Mouse (Mus musculus) ES-Bruce4 (cell line): ENCODE data around the gene Chrm1. TPM values are rescaled to one million over a fixed set of nuclear protein-coding genes. Genes with fewer than 3 reads are reported as not detected.

Experiments
- H3K27ac ChIP-seq: 2 replicates; pipeline ENCODE4 v1.5.1; 2012; ENCODE audit warnings: low read length, inconsistent platforms; ENCODE audit not compliant: insufficient read depth
- H3K27me3 ChIP-seq: 2 replicates; pipeline ENCODE4 v1.6.1; 2012; ENCODE audit warnings: mild to moderate bottlenecking, low read length, inconsistent platforms; ENCODE audit not compliant: control insufficient read depth, poor library complexity, insufficient read depth, severe bottlenecking
- H3K36me3 ChIP-seq: 2 replicates; pipeline ENCODE4 v1.6.1; 2012; ENCODE audit warnings: inconsistent platforms, mild to moderate bottlenecking, low read length, moderate library complexity; ENCODE audit not compliant: control insufficient read depth, poor library complexity, insufficient read depth, severe bottlenecking
- H3K4me1 ChIP-seq: one replicate; pipeline ENCODE4 v1.8.1; 2011; ENCODE audit warnings: low read length; ENCODE audit not compliant: control insufficient read depth, insufficient read depth
- H3K4me3 ChIP-seq: 2 replicates; pipeline ENCODE4 v1.5.1; 2011; ENCODE audit warnings: low read depth, mild to moderate bottlenecking, low read length
- H3K9ac ChIP-seq: 2 replicates; pipeline ENCODE4 v1.6.1; 2012; ENCODE audit warnings: low read depth, mild to moderate bottlenecking, inconsistent platforms; ENCODE audit not compliant: poor library complexity, severe bottlenecking
- H3K9me3 ChIP-seq: replicated peaks from 2 replicates; pipeline ENCODE4 v1.6.1; 2012; ENCODE audit warnings: mild to moderate bottlenecking, low read length, inconsistent platforms; ENCODE audit not compliant: control insufficient read depth, poor library complexity, insufficient read depth, severe bottlenecking
- CTCF ChIP-seq: IDR thresholded peaks from one replicate; pipeline ENCODE4 v1.8.1; 2011; ENCODE audit warnings: low read depth, low read length
- EP300 ChIP-seq: IDR thresholded peaks from 2 replicates; pipeline ENCODE4 v1.6.1; 2011; ENCODE audit warnings: low read depth, low read length; ENCODE audit not compliant: insufficient read depth
- POLR2A ChIP-seq: IDR thresholded peaks from one replicate; pipeline ENCODE4 v1.8.1; 2011; ENCODE audit warnings: low read length; ENCODE audit not compliant: insufficient read depth
- polyA plus RNA-seq: library from polyadenylated mRNA; stranded (reverse); fragments of >200 nt; gene quantifications from 2 replicates; pipeline ENCODE4 v1.2.4, GENCODE M21; 2011; ENCODE audit warnings: low read depth; ENCODE audit not compliant: missing spikeins, insufficient read depth, insufficient read length

The Chrm1 gene
- polyA plus RNA-seq, 1 experiment = not detected

DNA sequence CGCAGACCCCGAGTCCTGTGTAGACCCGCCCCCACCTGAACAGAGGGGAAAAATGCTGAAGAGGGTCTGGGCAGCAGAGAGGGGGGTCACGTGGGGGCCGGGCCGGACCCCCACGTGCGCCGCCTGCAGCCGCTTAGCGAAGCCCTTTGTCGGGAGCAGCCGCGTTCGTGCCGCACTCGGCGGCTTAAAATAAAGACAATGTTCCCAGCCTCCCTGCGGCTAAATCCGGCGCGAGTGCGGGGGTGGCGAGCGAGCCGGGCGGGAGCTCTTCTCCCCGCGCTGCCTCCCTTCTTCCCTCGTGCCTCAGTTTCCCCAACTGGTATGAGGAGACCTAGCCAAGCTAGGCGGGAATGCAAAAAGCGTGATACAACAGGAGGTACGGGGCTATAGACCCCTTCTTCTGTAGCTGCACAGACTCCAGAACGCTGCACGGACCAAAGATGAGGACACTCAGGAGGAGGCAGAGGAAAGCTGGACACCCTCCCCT lies 1.7 kb upstream of the Chrm1 start:
- Histone ChIP-seq H3K4me3 (peak overlapping the region; percentile 28), H3K4me1 (no peaks in the 10 kb centered on the region), H3K9ac (0 out of 2 replicates have a peak overlapping the region, but pooled peaks have one; percentile 7), H3K9me3 (no peaks in the 10 kb centered on the region), H3K36me3 (no peaks in the 10 kb centered on the region), H3K27me3 (no peaks in the 10 kb centered on the region), H3K27ac (no peak overlapping the region)
- TF ChIP-seq POLR2A (no peak), CTCF (no peak), EP300 (no peak)

DNA sequence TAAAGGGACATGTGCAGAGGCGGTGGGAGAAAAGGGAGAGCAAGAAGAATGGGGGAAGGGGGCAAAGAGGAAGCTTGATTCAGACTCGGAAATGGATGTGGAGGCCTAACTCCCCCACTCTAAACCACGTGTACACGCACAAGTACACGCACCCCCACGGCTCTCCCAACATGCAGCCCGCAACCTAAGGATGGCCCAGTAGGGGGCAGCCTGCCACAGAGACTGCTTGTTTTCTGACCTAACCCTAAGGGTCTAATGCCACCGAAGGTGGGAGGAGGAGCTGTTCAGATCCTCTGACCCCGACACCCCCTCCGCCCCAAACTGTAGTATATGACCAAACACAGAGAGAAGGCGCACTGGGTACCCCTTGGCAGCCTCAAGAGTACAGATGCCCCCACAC lies 1.3 kb upstream of the Chrm1 start:
- H3K9me3 ChIP-seq = no peaks in the 10 kb centered on the region
- H3K9ac ChIP-seq = 0 out of 2 replicates have a peak overlapping the region, but pooled peaks have one; percentile 7
- no peaks in the 10 kb centered on the region for H3K27me3 ChIP-seq
- no peaks in the 10 kb centered on the region for H3K4me1 ChIP-seq
- H3K4me3 ChIP-seq = peak overlapping the region; percentile 28
- no peak overlapping the region for H3K27ac ChIP-seq
- no peaks in the 10 kb centered on the region for H3K36me3 ChIP-seq
- TF ChIP-seq EP300 (no peak), CTCF (peak; percentile 72), POLR2A (no peak)

DNA sequence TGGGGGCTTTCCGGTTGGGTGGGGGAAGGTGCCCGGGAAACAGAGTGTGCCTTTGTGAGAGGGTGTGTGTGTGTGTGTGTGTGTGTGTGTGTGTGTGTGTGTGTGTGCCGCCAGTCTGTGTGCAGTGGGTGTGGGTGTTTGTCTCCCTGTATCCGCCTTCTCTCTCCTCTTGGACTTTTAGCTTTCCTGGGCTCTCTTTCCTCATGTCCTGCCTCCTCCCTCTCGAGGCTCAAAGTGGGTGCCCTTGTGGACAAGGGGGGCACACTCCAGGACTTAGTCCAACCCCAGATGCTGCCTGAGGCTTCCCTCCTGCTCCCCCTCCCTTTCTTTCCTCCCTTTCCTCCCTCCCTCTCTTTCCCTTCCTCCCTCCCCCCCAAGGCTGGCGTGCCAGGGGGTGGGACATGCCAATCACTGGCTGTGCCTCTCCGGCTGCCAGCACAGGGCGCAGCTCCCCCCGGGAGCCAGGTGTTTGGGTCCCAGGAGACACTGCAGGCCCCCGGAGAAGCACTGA lies 377 bp downstream of the Chrm1 start:
- Histone ChIP-seq H3K4me1 (no peaks in the 10 kb centered on the region), H3K9me3 (no peaks in the 10 kb centered on the region), H3K4me3 (no peak overlapping the region), H3K36me3 (no peaks in the 10 kb centered on the region), H3K27ac (no peak overlapping the region), H3K9ac (no peak overlapping the region), H3K27me3 (no peaks in the 10 kb centered on the region)
- TF ChIP-seq CTCF = no peak
- TF ChIP-seq POLR2A = no peak
- TF ChIP-seq EP300 = no peak

DNA sequence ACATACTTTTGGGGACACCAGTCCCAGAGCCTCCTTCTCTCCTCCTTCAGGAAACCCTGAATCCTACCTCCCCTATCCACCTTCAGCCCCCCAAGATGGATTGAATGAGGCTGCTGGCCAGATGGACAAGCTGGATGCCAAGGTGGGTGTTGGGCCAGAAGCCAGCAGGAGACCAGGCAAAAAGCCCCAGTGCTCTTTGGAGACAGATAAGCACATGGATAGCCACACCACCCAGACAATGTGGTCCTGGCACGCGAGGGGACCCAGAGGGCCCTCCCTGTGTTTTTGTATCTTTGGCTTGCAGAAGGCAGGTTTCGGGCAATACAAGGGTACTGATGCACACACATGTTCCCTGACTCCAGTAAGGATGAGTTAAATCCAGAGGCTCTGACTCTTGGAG lies 1.3 kb downstream of the Chrm1 start:
- Histone ChIP-seq H3K4me3 (no peak overlapping the region), H3K4me1 (no peaks in the 10 kb centered on the region), H3K36me3 (no peaks in the 10 kb centered on the region), H3K9me3 (no peaks in the 10 kb centered on the region), H3K27ac (no peak overlapping the region), H3K27me3 (no peaks in the 10 kb centered on the region), H3K9ac (no peak overlapping the region)
- TF ChIP-seq POLR2A = no peak
- no peak for TF ChIP-seq CTCF
- TF ChIP-seq EP300 = no peak

DNA sequence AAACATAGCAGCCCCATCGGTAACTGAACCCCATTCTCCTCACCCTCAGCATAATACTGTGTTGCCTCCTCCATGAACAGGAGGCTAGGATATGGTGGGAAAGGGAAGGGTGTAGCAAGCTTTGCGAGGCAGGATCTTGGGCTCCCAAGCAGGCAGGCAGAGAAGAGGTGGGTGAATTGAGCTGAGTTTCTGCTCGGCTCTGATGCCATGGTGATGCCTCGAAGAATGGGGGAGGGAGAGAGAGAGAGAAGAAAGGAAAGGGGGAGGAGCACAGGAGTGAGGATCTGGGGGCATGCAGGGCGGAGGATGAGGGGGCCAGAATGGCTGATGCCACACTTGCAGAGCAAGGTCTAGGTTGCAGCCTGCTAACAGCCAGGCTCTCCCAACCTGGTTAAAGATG lies 2.2 kb downstream of the Chrm1 start:
- H3K4me1 ChIP-seq = no peaks in the 10 kb centered on the region
- no peak overlapping the region for H3K27ac ChIP-seq
- H3K9me3 ChIP-seq = no peaks in the 10 kb centered on the region
- no peaks in the 10 kb centered on the region for H3K36me3 ChIP-seq
- no peak overlapping the region for H3K4me3 ChIP-seq
- TF ChIP-seq CTCF (no peak), POLR2A (no peak), EP300 (no peak)
- no peak overlapping the region for H3K9ac ChIP-seq
- H3K27me3 ChIP-seq = no peaks in the 10 kb centered on the region

DNA sequence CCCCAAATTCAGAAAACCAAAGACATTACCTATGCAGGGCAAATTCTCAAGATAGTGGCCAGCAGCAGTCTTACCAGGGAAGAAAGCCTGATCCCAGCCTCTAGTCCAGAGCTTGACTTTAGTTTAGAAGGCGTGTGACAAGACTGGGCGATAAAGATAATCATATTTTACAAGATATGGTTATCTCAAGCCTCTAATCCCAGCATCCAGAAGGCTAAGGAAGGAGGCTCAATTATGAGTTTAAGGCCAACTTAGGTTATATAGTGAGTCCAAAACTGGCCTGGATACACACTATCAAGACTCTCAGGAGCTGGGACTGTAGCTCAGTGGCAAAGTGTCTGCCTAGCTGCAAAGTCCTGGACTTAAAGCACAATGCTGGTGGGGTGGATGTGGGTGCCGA lies 9.3 kb downstream of the Chrm1 start:
- H3K27me3 ChIP-seq = no peaks in the 10 kb centered on the region
- H3K4me1 ChIP-seq = peaks cover 3% of the 10 kb centered on the region
- no peak overlapping the region for H3K4me3 ChIP-seq
- H3K36me3 ChIP-seq = no peaks in the 10 kb centered on the region
- no peaks in the 10 kb centered on the region for H3K9me3 ChIP-seq
- no peak overlapping the region for H3K27ac ChIP-seq
- H3K9ac ChIP-seq = no peak overlapping the region
- no peak for TF ChIP-seq EP300
- TF ChIP-seq CTCF = no peak
- no peak for TF ChIP-seq POLR2A
